Mouse (Mus musculus): ENCODE measurements around the gene Prm2. TPM values are rescaled to one million over a fixed set of nuclear protein-coding genes. Genes with fewer than 3 reads are reported as not detected.
"Not testable (repeated sequence)": the region's sequence is repeated elsewhere in the genome, so short reads cannot be mapped to it uniquely, and the experiment has no call there.

The Prm2 gene
- total and polyA plus RNA-seq, 2 experiments from 2014 or later: not detected

- Histone ChIP-seq H3K36me3 (ENCODE audit: insufficient read depth) (no peaks in the 10 kb centered on the region), H3K9me3 (ENCODE audit: low read length) (no peaks in the 10 kb centered on the region), H3K27me3 (ENCODE audit: insufficient read depth, low read length) (no peaks in the 10 kb centered on the region), H3K4me1 (ENCODE audit: insufficient read depth) (no peaks in the 10 kb centered on the region), H3K9ac (no peak within 1 kb of the TSS), H3K27ac (ENCODE audit: low read depth, low read length) (no peak within 1 kb of the TSS), H3K4me2 (ENCODE audit: low read depth) (no peak within 1 kb of the TSS), H3K4me3 (ENCODE audit: low read depth, low read length) (no peak within 1 kb of the TSS)
- TF ChIP-seq CTCF (IDR thresholded peaks at IDR 0.05; ENCODE audit: low read depth): no peak
- ATAC-seq (no peak), DNase-seq (no peak)
- WGBS: 88% methylated on average over 2 of the region's 2 CpGs
Observed at GRCm38 (mm10) chr16:10812865-10813371, 17.0 kb upstream of the Prm2 start, which contains the start of gene Gm11172. Gene Gm11172 (plus strand): TSS chr16:10812915.

- Histone ChIP-seq H3K4me1 (ENCODE audit: insufficient read depth) (no peaks in the 10 kb centered on the region), H3K27me3 (ENCODE audit: insufficient read depth, low read length) (no peaks in the 10 kb centered on the region), H3K36me3 (ENCODE audit: insufficient read depth) (no peaks in the 10 kb centered on the region), H3K9me3 (ENCODE audit: low read length) (no peaks in the 10 kb centered on the region), H3K4me3 (ENCODE audit: low read depth, low read length) (no peak overlapping the region), H3K4me2 (ENCODE audit: low read depth) (no peak overlapping the region), H3K27ac (ENCODE audit: low read depth, low read length) (no peak overlapping the region), H3K9ac (no peak overlapping the region)
- no peak for TF ChIP-seq CTCF (IDR thresholded peaks at IDR 0.05; ENCODE audit: low read depth)
- DNase-seq (no peak), ATAC-seq (no peak)
- WGBS: 97% methylated on average over 1 of the region's 1 CpGs
Observed at GRCm38 (mm10) chr16:10810376-10810775, 14.4 kb upstream of the Prm2 start.

DNA sequence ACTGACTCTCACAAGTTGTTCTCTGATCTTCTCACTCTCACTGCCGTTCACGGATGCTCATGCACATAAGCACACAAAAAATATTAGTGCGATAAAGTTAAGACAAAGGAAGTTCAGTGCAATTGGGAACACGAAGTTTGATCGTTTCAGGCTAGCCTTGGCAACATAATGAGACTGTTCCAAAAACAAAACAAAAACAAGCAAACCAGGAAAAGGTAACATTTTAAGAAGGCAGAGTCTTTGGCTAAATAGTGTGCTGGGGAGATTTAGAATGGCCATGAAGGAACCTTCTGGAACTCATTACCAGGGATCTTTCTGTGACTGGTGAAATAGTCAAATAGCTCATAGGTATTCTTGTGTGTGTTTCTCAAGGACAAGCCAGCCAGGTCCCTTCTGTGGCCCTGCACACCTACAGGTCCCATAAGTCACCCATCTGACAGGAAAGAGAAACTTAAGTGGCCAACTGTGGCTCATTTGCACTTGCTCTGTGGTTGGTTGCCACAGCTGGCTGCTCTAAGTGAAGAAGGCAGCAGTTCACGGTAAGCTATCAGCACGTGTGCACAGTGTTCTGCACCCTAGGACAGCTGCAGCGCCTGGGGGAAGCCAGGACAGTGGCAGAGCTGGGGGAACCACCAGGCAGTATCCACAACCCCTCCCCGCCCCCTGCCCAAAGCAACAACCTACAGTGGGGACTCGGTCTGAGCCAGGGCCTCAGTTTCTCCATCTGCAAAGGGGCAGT, 10.0 kb upstream of the Prm2 start, which contains the start of gene Prm1:
TSS of gene Prm1 (minus strand) at position 51 of the 739 bp plus-strand sequence.
- H3K27me3 ChIP-seq (ENCODE audit: insufficient read depth, low read length): no peaks in the 10 kb centered on the region
- H3K9me3 ChIP-seq (ENCODE audit: low read length): no peaks in the 10 kb centered on the region
- H3K4me2 ChIP-seq (ENCODE audit: low read depth): no peak within 1 kb of the TSS
- DNase-seq (no peak), ATAC-seq (no peak)
- H3K9ac ChIP-seq: no peak within 1 kb of the TSS
- no peak for TF ChIP-seq CTCF (IDR thresholded peaks at IDR 0.05; ENCODE audit: low read depth)
- WGBS: 84% methylated on average over 10 of the region's 10 CpGs
- no peaks in the 10 kb centered on the region for H3K4me1 ChIP-seq (ENCODE audit: insufficient read depth)
- no peaks in the 10 kb centered on the region for H3K36me3 ChIP-seq (ENCODE audit: insufficient read depth)
- no peak within 1 kb of the TSS for H3K27ac ChIP-seq (ENCODE audit: low read depth, low read length)
- no peak within 1 kb of the TSS for H3K4me3 ChIP-seq (ENCODE audit: low read depth, low read length)

GRCm38 (mm10) chr16:10802420-10802819, 6.5 kb upstream of the Prm2 start:
- not testable (repeated sequence) for DNase-seq; ATAC-seq; H3K4me3 ChIP-seq (ENCODE audit: low read depth, low read length); H3K9me3 ChIP-seq (ENCODE audit: low read length); H3K36me3 ChIP-seq (ENCODE audit: insufficient read depth); H3K4me2 ChIP-seq (ENCODE audit: low read depth); H3K27me3 ChIP-seq (ENCODE audit: insufficient read depth, low read length); H3K27ac ChIP-seq (ENCODE audit: low read depth, low read length); H3K9ac ChIP-seq; H3K4me1 ChIP-seq (ENCODE audit: insufficient read depth)
- WGBS: 91% methylated on average over 3 of the region's 3 CpGs

DNA sequence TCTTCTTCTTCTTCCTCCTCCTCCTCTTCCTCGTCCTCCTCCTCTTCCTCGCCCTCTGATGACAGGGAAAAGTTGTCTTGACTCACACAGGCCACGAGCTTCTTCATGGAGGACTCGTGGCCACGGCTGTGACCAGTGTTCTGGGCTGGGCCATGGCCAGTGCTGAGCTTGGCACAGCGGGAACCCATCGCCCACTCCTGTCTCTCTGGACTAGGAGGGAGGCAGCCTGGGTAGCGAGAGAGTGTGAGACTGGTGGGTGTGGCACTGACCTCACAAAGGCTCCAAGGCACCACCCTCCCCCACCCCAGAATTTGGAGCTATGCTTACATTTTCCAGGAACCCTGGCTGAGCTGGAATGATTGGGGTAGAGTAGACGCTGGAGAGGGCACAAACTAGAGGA, 5.2 kb downstream of the Prm2 start, which contains the start of gene Prm3:
TSS of gene Prm3 (minus strand) at position 213 of the 400 bp plus-strand sequence.
- no peaks in the 10 kb centered on the region for H3K4me1 ChIP-seq (ENCODE audit: insufficient read depth)
- H3K9me3 ChIP-seq (ENCODE audit: low read length): no peaks in the 10 kb centered on the region
- 78% methylated on average over 9 of the region's 9 CpGs for WGBS
- ATAC-seq (no peak), DNase-seq (no peak)
- TF ChIP-seq CTCF (IDR thresholded peaks at IDR 0.05; ENCODE audit: low read depth): no peak
- H3K27ac ChIP-seq (ENCODE audit: low read depth, low read length): no peak within 1 kb of the TSS
- no peak within 1 kb of the TSS for H3K9ac ChIP-seq
- H3K4me2 ChIP-seq (ENCODE audit: low read depth): no peak within 1 kb of the TSS
- no peak within 1 kb of the TSS for H3K4me3 ChIP-seq (ENCODE audit: low read depth, low read length)
- no peaks in the 10 kb centered on the region for H3K36me3 ChIP-seq (ENCODE audit: insufficient read depth)
- no peaks in the 10 kb centered on the region for H3K27me3 ChIP-seq (ENCODE audit: insufficient read depth, low read length)

GRCm38 (mm10) chr16:10788866-10789265, 7.1 kb downstream of the Prm2 start:
- TF ChIP-seq CTCF (IDR thresholded peaks at IDR 0.05; ENCODE audit: low read depth): no peak

DNA sequence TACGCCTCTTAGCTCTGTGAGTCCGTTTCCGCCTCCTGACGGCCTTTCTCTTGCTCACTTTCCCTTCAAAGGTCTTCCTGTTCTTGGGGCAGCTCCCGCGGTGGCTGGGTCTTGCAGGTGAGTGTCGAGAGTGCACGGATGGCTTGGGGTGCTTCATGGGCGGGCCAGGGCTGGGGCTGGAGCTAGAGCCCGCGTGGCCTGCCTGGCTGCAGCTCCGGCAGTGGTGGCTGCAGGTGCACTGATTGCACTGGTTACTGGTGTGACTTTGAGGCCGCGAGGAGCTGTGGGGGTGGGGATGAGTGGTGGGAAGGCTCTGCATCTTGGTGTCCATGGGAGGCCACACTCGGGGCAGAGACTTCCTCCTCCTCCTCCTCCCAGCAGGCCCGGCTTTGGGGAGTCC, 7.7 kb downstream of the Prm2 start, which contains the start of gene Tnp2:
TSS of gene Tnp2 (minus strand) at position 390 of the 400 bp plus-strand sequence.
- 62% methylated on average over 16 of the region's 16 CpGs for WGBS
- Histone ChIP-seq H3K4me2 (ENCODE audit: low read depth) (no peak within 1 kb of the TSS), H3K4me1 (ENCODE audit: insufficient read depth) (no peaks in the 10 kb centered on the region), H3K9ac (no peak within 1 kb of the TSS), H3K36me3 (ENCODE audit: insufficient read depth) (no peaks in the 10 kb centered on the region), H3K9me3 (ENCODE audit: low read length) (no peaks in the 10 kb centered on the region), H3K4me3 (ENCODE audit: low read depth, low read length) (no peak within 1 kb of the TSS), H3K27ac (ENCODE audit: low read depth, low read length) (no peak within 1 kb of the TSS), H3K27me3 (ENCODE audit: insufficient read depth, low read length) (peaks cover 5% of the 10 kb centered on the region; the same call in 1 of the 2 replicates)
- ATAC-seq: no peak
- no peak for DNase-seq
- no peak for TF ChIP-seq CTCF (IDR thresholded peaks at IDR 0.05; ENCODE audit: low read depth)

More at GRCm38 (mm10) chr16:10788866-10789265, 7.1 kb downstream of the Prm2 start:
- Histone ChIP-seq H3K9me3 (ENCODE audit: low read length) (no peaks in the 10 kb centered on the region), H3K4me1 (ENCODE audit: insufficient read depth) (no peaks in the 10 kb centered on the region), H3K9ac (no peak overlapping the region), H3K36me3 (ENCODE audit: insufficient read depth) (no peaks in the 10 kb centered on the region), H3K4me3 (ENCODE audit: low read depth, low read length) (no peak overlapping the region), H3K27me3 (ENCODE audit: insufficient read depth, low read length) (peaks cover 3% of the 10 kb centered on the region; the same call in 1 of the 2 replicates), H3K4me2 (ENCODE audit: low read depth) (no peak overlapping the region), H3K27ac (ENCODE audit: low read depth, low read length) (no peak overlapping the region)
- WGBS: 58% methylated on average over 4 of the region's 4 CpGs
- ATAC-seq: no peak
- DNase-seq: no peak

Measured in forebrain, postnatal 0 days (tissue).